Mouse (Mus musculus) forebrain, embryonic 13.5 days (tissue): Measurements from ENCODE around the gene Wdr34. TPM values are rescaled to one million over a fixed set of nuclear protein-coding genes. Genes with fewer than 3 reads are reported as not detected.

Source experiments
- ATAC-seq: fragments of 200-750 bp; cut with Nextera tagmentation; 2 replicates; pipeline ENCODE4 v1.8.0; 2017
- H3K27ac ChIP-seq: fragments of 300-500 bp; sonication (generic); 2 replicates; pipeline ENCODE4 v1.5.1; 2015; ENCODE audit warnings: inconsistent platforms, mild to moderate bottlenecking, moderate library complexity
- H3K27me3 ChIP-seq: fragments of 300-500 bp; sonication (generic); 2 replicates; pipeline ENCODE4 v1.6.1; 2015; ENCODE audit warnings: mild to moderate bottlenecking, inconsistent platforms
- H3K36me3 ChIP-seq: fragments of 300-500 bp; sonication (generic); 2 replicates; pipeline ENCODE4 v1.6.1; 2015; ENCODE audit warnings: mild to moderate bottlenecking, inconsistent platforms; ENCODE audit not compliant: poor library complexity, severe bottlenecking
- H3K4me1 ChIP-seq: fragments of 300-500 bp; sonication (generic); 2 replicates; pipeline ENCODE4 v1.6.1; 2015; ENCODE audit warnings: inconsistent platforms
- H3K4me2 ChIP-seq: fragments of 300-500 bp; sonication (generic); 2 replicates; pipeline ENCODE4 v1.6.1; 2015; ENCODE audit warnings: inconsistent platforms, mild to moderate bottlenecking, moderate library complexity
- H3K4me3 ChIP-seq: fragments of 300-500 bp; sonication (generic); 2 replicates; pipeline ENCODE4 v1.5.1; 2015; ENCODE audit warnings: mild to moderate bottlenecking, inconsistent platforms
- H3K9ac ChIP-seq: fragments of 300-500 bp; sonication (generic); 2 replicates; pipeline ENCODE4 v1.6.1; 2015; ENCODE audit warnings: mild to moderate bottlenecking, inconsistent platforms
- H3K9me3 ChIP-seq: fragments of 300-500 bp; sonication (generic); replicated peaks from 2 replicates; pipeline ENCODE4 v1.6.1; 2016; ENCODE audit warnings: inconsistent platforms
- WGBS: fragments of 180-500 bp; shearing (Covaris S2); methylation state at CpG from one replicate; pipeline ENCODE4 v1.1.7; 2015; 5-methylcytosine and 5-hydroxymethylcytosine counted together
- microRNA-seq: library from miRNA; unstranded; fragments of <30 nt; microRNA quantifications from one replicate; pipeline ENCODE4, GENCODE M21; 2016
- polyA plus RNA-seq: library from polyadenylated mRNA; unstranded; fragments of >200 nt; fragmentation: Nextera tagmentation; extraction: Ambion mirVana; gene quantifications from 2 replicates; pipeline ENCODE4 v1.2.1, GENCODE M21; 2015

Gene Wdr34
- polyA plus RNA-seq, 1 experiment from 2014 or later = 50.8 TPM

DNA sequence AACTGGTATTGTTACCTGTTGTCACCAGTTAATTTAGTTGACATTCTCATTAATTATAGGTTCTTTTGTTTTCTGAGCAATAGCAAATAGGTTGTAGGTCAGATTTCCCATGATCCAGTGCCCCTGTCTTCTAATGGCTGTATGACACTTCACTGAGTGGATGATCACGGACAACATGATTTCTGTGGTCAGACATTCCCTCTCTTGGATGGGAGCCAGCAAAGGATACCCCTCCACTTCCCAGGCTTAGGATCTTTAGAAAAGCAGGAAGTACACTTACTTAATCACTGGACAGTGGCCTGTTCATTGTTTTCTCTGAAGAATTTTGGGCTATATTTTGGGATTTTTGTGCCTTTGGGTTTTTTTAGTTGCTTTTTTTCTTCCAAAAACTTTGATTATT is 39.6 kb downstream of the Wdr34 start:
- H3K36me3 ChIP-seq = peaks cover 99% of the 10 kb centered on the region
- no peaks in the 10 kb centered on the region for H3K9me3 ChIP-seq
- H3K4me2 ChIP-seq = no peak overlapping the region
- no peak overlapping the region for H3K9ac ChIP-seq
- H3K27ac ChIP-seq = no peak overlapping the region
- H3K4me3 ChIP-seq = no peak overlapping the region
- ATAC-seq = no peak
- H3K27me3 ChIP-seq = no peaks in the 10 kb centered on the region
- 59% methylated on average over 1 of the region's 1 CpGs for WGBS
- no peaks in the 10 kb centered on the region for H3K4me1 ChIP-seq

- Histone ChIP-seq H3K27me3 (no peaks in the 10 kb centered on the region), H3K4me1 (no peaks in the 10 kb centered on the region), H3K27ac (no peak overlapping the region), H3K4me2 (no peak overlapping the region), H3K36me3 (peaks cover 100% of the 10 kb centered on the region), H3K9ac (no peak overlapping the region), H3K4me3 (no peak overlapping the region), H3K9me3 (no peaks in the 10 kb centered on the region)
- ATAC-seq = no peak
- WGBS = 40% methylated on average over 2 of the region's 2 CpGs
Measured at GRCm38 (mm10) chr2:29991962-29992361, 56.7 kb downstream of the Wdr34 start.

Small RNAs within 50 kb of the gene (microRNA-seq; reads per million reads assigned to microRNA genes)
- not detected for gene Mir6997

Other genes with a start within 250 kb of the Wdr34 start
- gene Slc27a4, start 246.2 kb downstream of the Wdr34 start, polyA plus RNA-seq = 18.6 and 20.3 TPM in 2 replicates
- 18.7 and 20.1 TPM in 2 replicates for gene Urm1, start 228.8 kb downstream of the Wdr34 start, polyA plus RNA-seq
- gene Cercam, start 179.7 kb downstream of the Wdr34 start, polyA plus RNA-seq = 5.8 and 7.7 TPM in 2 replicates
- 77.4 and 91.8 TPM in 2 replicates for gene Odf2, start 159.7 kb downstream of the Wdr34 start, polyA plus RNA-seq
- 82.5 and 83.3 TPM in 2 replicates for gene Gle1, start 113.5 kb downstream of the Wdr34 start, polyA plus RNA-seq
- gene Sptan1, start 83.3 kb downstream of the Wdr34 start, polyA plus RNA-seq = 157 and 178 TPM in 2 replicates
- 587 and 610 TPM in 2 replicates for gene Set, start 8.5 kb upstream of the Wdr34 start, polyA plus RNA-seq
- 5.7 and 6.7 TPM in 2 replicates for gene Pkn3, start 28.8 kb upstream of the Wdr34 start, polyA plus RNA-seq
- gene Zdhhc12, start 44.8 kb upstream of the Wdr34 start, polyA plus RNA-seq = 21.0 and 21.2 TPM in 2 replicates
- gene Zer1, start 75.7 kb upstream of the Wdr34 start, polyA plus RNA-seq = 10.5 and 10.9 TPM in 2 replicates
- gene Tbc1d13, start 84.9 kb upstream of the Wdr34 start, polyA plus RNA-seq = 12.3 and 14.1 TPM in 2 replicates
- 9.5 and 10.4 TPM in 2 replicates for gene Endog, start 122.6 kb upstream of the Wdr34 start, polyA plus RNA-seq
- gene Spout1, start 129.6 kb upstream of the Wdr34 start, polyA plus RNA-seq = 62.1 and 71.1 TPM in 2 replicates
- gene Kyat1, start 157.0 kb upstream of the Wdr34 start, polyA plus RNA-seq = 11.6 and 12.4 TPM in 2 replicates
- 57.9 and 58.3 TPM in 2 replicates for gene Lrrc8a, start 188.8 kb upstream of the Wdr34 start, polyA plus RNA-seq
- gene Gm28035, start 191.7 kb upstream of the Wdr34 start, polyA plus RNA-seq = 0.21 and 0.36 TPM in 2 replicates
- 5.3 and 6.8 TPM in 2 replicates for gene Phyhd1, start 217.3 kb upstream of the Wdr34 start, polyA plus RNA-seq
- not detected in 2 replicates for gene Gm28038, start 232.2 kb upstream of the Wdr34 start, polyA plus RNA-seq
- gene Dolk, start 237.5 kb upstream of the Wdr34 start, polyA plus RNA-seq = 28.0 and 30.6 TPM in 2 replicates
- 24.9 and 32.7 TPM in 2 replicates for gene Nup188, start 237.5 kb upstream of the Wdr34 start, polyA plus RNA-seq